Mouse (Mus musculus): ENCODE measurements around the gene Gxylt1. TPM values are rescaled to one million over a fixed set of nuclear protein-coding genes. Genes with fewer than 3 reads are reported as not detected.
A peak's percentile ranks its signal among the peaks of the same experiment; 100 is the strongest.
"Not testable (repeated sequence)": the region's sequence is repeated elsewhere in the genome, so short reads cannot be mapped to it uniquely, and the experiment has no call there.

Gene Gxylt1
- polyA plus RNA-seq (2012; rRNA removed): 9.1 and 9.3 TPM in 2 replicates

DNA sequence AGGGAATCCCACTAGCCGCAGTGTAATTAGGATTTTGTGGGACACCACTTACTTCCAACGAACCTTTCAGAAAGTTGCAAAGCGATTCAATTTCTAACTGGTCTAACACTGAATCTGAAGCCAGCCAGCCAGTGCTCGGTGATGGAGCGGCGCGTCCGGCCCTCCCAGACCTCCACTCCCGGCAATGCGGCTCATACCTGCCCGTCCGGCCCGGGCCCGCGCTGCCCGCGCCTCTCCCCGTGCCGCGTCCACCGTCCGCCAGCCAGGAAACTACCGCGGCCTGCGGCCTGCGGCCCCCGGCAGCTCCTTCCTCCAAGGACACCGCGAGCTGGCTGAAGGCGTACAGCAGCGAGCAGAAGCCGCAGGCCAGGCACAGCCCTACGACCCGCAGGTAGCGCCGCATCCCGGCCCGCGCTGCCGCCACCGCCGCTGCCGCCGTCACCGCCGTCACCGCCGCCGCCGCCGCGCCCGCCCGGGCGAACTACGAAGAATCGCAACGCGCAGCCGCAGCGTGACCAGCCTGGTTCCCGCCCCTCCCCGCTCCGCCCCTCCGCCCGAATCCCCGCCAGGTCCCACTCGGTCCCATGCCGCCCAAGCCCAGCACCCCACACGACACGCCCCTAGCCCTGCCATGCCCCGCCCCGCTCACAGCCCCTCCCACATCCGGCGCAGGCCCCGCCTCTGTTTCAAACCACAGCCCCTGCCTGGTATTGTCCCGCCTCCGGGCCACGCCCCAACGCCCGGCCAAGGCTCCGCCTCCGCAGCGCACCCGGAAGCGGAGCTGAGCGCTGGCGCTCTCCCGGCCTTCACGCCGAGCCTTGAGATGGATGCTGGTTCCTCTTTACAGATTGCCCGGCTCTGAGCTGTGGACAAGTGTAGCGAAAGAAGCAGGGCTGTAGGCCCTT lies at the start of gene Gxylt1:
Gene Gxylt1 (minus strand): TSS at position 501 of the 905 bp plus-strand sequence.
- peak; percentile 99 to 100 for DNase-seq
- peak; percentile 73; the same call in 1 of the 2 replicates for TF ChIP-seq POLR2A (IDR thresholded peaks at IDR 0.05; ENCODE audit: borderline replicate concordance, insufficient read depth, low read length)
- TF ChIP-seq CTCF (IDR thresholded peaks at IDR 0.05; ENCODE audit: borderline replicate concordance, insufficient read depth, low read depth, low read length): no peak
- H3K4me3 ChIP-seq (replicated peaks; ENCODE audit: insufficient read depth, low read depth, low read length): peak within 1 kb of the TSS; percentile 86
- H3K4me1 ChIP-seq (ENCODE audit: control insufficient read depth, insufficient read depth, low read length): peaks cover 4% of the 10 kb centered on the region; the same call in 1 of the 2 replicates
- H3K27me3 ChIP-seq (ENCODE audit: control insufficient read depth, insufficient read depth, low read length): no peaks in the 10 kb centered on the region
- H3K27ac ChIP-seq (ENCODE audit: insufficient read depth, low read length): peak within 1 kb of the TSS; percentile 58
- WGBS: 2% methylated on average over 79 of the region's 93 CpGs

DNA sequence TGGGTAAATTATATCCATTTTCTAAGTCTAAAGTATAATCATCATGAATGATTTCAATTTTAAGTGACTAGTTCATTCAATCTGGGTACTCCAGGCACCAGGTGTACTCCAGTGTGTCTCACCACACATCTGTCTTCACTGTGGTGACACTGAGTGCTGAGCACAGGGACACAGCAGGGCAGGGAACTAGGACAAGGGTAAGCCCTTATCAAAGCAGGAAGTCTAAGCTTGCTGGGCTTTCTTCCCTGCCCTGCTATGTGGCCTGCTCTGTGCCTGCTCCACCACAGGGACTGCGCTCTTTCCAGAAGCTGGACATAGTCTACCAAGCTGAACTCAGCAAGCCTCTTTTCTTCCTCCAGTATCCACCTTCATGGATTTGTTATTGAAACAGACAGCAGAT lies 43.8 kb upstream of the Gxylt1 start:
- Histone ChIP-seq H3K27me3 (ENCODE audit: control insufficient read depth, insufficient read depth, low read length) (no peaks in the 10 kb centered on the region), H3K4me3 (replicated peaks; ENCODE audit: insufficient read depth, low read depth, low read length) (no peak overlapping the region), H3K27ac (ENCODE audit: insufficient read depth, low read length) (no peak overlapping the region), H3K4me1 (ENCODE audit: control insufficient read depth, insufficient read depth, low read length) (no peaks in the 10 kb centered on the region; the same call in 1 of the 2 replicates)
- no peak for DNase-seq
- WGBS: 100% methylated on average over 1 of the region's 1 CpGs
- TF ChIP-seq CTCF (IDR thresholded peaks at IDR 0.05; ENCODE audit: borderline replicate concordance, insufficient read depth, low read depth, low read length): no peak
- no peak for TF ChIP-seq POLR2A (IDR thresholded peaks at IDR 0.05; ENCODE audit: borderline replicate concordance, insufficient read depth, low read length)

DNA sequence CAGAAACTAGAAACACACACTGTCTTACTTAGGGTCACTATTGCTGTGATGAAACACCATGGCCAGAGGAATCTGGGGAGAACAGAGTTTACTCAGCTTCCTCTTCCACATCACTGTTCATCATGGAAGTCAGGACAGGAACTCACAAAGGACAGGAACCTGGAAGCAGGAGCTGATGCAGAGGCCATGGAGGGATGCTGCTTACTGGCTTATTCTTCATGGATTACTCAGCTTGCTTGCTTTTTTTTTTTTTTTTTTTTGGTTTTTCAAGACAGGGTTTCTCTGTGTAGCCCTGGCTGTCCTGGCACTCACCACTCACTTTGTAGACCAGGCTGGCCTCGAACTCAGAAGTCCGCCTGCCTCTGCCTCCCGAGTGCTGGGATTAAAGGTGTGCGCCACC lies 35.3 kb upstream of the Gxylt1 start:
- H3K4me3 ChIP-seq (replicated peaks; ENCODE audit: insufficient read depth, low read depth, low read length); H3K27ac ChIP-seq (ENCODE audit: insufficient read depth, low read length); H3K27me3 ChIP-seq (ENCODE audit: control insufficient read depth, insufficient read depth, low read length); DNase-seq; H3K4me1 ChIP-seq (ENCODE audit: control insufficient read depth, insufficient read depth, low read length): not testable (repeated sequence)
- WGBS: 96% methylated on average over 4 of the region's 4 CpGs

DNA sequence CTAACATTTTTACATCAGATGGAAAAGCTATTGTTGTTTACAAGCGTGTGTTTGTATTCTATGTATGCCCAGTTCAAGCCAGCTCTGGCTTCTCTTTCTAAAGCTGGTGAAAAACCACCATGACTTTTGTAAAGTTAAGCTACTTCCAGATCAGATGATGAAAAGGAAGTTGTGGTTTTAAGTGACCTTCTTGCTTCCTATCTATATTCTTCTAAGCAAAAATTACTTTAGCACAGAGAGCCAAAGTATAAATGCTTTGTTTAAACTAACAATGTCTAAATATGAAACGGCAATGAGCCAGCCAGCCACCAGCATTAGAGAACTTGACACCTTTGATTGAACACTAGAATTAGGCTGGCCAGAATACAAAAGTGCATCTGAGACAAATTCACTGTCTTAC lies 23.2 kb upstream of the Gxylt1 start:
- DNase-seq: no peak
- WGBS: 84% methylated on average over 2 of the region's 2 CpGs
- Histone ChIP-seq H3K4me1 (ENCODE audit: control insufficient read depth, insufficient read depth, low read length) (no peaks in the 10 kb centered on the region), H3K4me3 (replicated peaks; ENCODE audit: insufficient read depth, low read depth, low read length) (no peak overlapping the region), H3K27ac (ENCODE audit: insufficient read depth, low read length) (no peak overlapping the region), H3K27me3 (ENCODE audit: control insufficient read depth, insufficient read depth, low read length) (no peaks in the 10 kb centered on the region)
- TF ChIP-seq POLR2A (IDR thresholded peaks at IDR 0.05; ENCODE audit: borderline replicate concordance, insufficient read depth, low read length): no peak
- no peak for TF ChIP-seq CTCF (IDR thresholded peaks at IDR 0.05; ENCODE audit: borderline replicate concordance, insufficient read depth, low read depth, low read length)

- Histone ChIP-seq H3K27ac (ENCODE audit: insufficient read depth, low read length) (no peak overlapping the region), H3K4me1 (ENCODE audit: control insufficient read depth, insufficient read depth, low read length) (no peaks in the 10 kb centered on the region), H3K27me3 (ENCODE audit: control insufficient read depth, insufficient read depth, low read length) (no peaks in the 10 kb centered on the region), H3K4me3 (replicated peaks; ENCODE audit: insufficient read depth, low read depth, low read length) (no peak overlapping the region)
- DNase-seq: no peak
- TF ChIP-seq POLR2A (IDR thresholded peaks at IDR 0.05; ENCODE audit: borderline replicate concordance, insufficient read depth, low read length) (no peak), CTCF (IDR thresholded peaks at IDR 0.05; ENCODE audit: borderline replicate concordance, insufficient read depth, low read depth, low read length) (no peak)
- 89% methylated on average over 11 of the region's 11 CpGs for WGBS
Observed at GRCm38 (mm10) chr15:93294483-93294882, 19.5 kb upstream of the Gxylt1 start.

DNA sequence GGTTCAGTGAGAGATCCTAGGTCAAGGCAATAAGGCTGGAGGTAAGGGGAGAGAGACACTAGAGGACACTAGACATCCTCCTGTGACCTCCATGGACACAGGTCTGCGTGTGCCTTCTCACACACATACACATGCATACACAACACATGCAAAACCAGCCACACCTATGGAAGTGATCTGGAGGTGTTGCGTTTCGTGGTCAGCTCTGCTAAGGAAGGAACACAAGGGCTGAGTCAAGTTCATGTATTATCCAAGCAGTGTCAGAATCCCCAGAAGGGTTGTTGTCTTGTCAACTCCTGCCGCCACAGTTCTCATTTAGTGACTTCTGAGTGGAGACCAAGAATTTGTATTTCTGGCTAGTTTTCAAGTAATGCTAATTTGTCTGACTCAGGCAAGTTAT lies 13.3 kb upstream of the Gxylt1 start:
- TF ChIP-seq CTCF (IDR thresholded peaks at IDR 0.05; ENCODE audit: borderline replicate concordance, insufficient read depth, low read depth, low read length) (no peak), POLR2A (IDR thresholded peaks at IDR 0.05; ENCODE audit: borderline replicate concordance, insufficient read depth, low read length) (no peak)
- no peak for DNase-seq
- WGBS: 80% methylated on average over 4 of the region's 4 CpGs
- no peaks in the 10 kb centered on the region for H3K27me3 ChIP-seq (ENCODE audit: control insufficient read depth, insufficient read depth, low read length)
- no peak overlapping the region for H3K4me3 ChIP-seq (replicated peaks; ENCODE audit: insufficient read depth, low read depth, low read length)
- no peaks in the 10 kb centered on the region for H3K4me1 ChIP-seq (ENCODE audit: control insufficient read depth, insufficient read depth, low read length)
- H3K27ac ChIP-seq (ENCODE audit: insufficient read depth, low read length): no peak overlapping the region

GRCm38 (mm10) chr15:93287628-93288027 lies 12.6 kb upstream of the Gxylt1 start:
- TF ChIP-seq CTCF (IDR thresholded peaks at IDR 0.05; ENCODE audit: borderline replicate concordance, insufficient read depth, low read depth, low read length) (no peak), POLR2A (IDR thresholded peaks at IDR 0.05; ENCODE audit: borderline replicate concordance, insufficient read depth, low read length) (no peak)
- no peak for DNase-seq
- H3K4me3 ChIP-seq (replicated peaks; ENCODE audit: insufficient read depth, low read depth, low read length): no peak overlapping the region
- no peaks in the 10 kb centered on the region for H3K4me1 ChIP-seq (ENCODE audit: control insufficient read depth, insufficient read depth, low read length)
- H3K27ac ChIP-seq (ENCODE audit: insufficient read depth, low read length): no peak overlapping the region
- no peaks in the 10 kb centered on the region for H3K27me3 ChIP-seq (ENCODE audit: control insufficient read depth, insufficient read depth, low read length)
- 81% methylated on average over 2 of the region's 2 CpGs for WGBS

- H3K27me3 ChIP-seq (ENCODE audit: control insufficient read depth, insufficient read depth, low read length): no peaks in the 10 kb centered on the region
- no peak overlapping the region for H3K4me3 ChIP-seq (replicated peaks; ENCODE audit: insufficient read depth, low read depth, low read length)
- no peaks in the 10 kb centered on the region for H3K4me1 ChIP-seq (ENCODE audit: control insufficient read depth, insufficient read depth, low read length)
- TF ChIP-seq POLR2A (IDR thresholded peaks at IDR 0.05; ENCODE audit: borderline replicate concordance, insufficient read depth, low read length) (no peak), CTCF (IDR thresholded peaks at IDR 0.05; ENCODE audit: borderline replicate concordance, insufficient read depth, low read depth, low read length) (no peak)
- no peak for DNase-seq
- 38% methylated on average over 15 of the region's 15 CpGs for WGBS
- no peak overlapping the region for H3K27ac ChIP-seq (ENCODE audit: insufficient read depth, low read length)
Observed at GRCm38 (mm10) chr15:93285244-93285643, 10.3 kb upstream of the Gxylt1 start.

Data from cerebellum, adult 2 months (tissue).